Mouse (Mus musculus) olfactory bulb, adult 2 months (tissue): ENCODE measurements around the gene Gpn1.

Experiments
- CTCF ChIP-seq: fragments of 200-500 bp; IDR thresholded peaks from 2 replicates; pipeline ENCODE4 v1.5.1; 2012; ENCODE audit warnings: low read depth, mild to moderate bottlenecking, low read length, moderate library complexity; ENCODE audit not compliant: insufficient read depth
- POLR2A ChIP-seq: fragments of 200-500 bp; IDR thresholded peaks from 2 replicates; pipeline ENCODE4 v1.6.1; 2012; ENCODE audit warnings: mild to moderate bottlenecking, low read depth, low read length, moderate library complexity; ENCODE audit not compliant: insufficient read depth

GRCm38 (mm10) chr5:31528560-31528959 lies 34.0 kb downstream of the Gpn1 start:
- TF ChIP-seq CTCF (no peak), POLR2A (no peak)
